Mouse (Mus musculus): ENCODE measurements around the gene Ptchd3. TPM values are rescaled to one million over a fixed set of nuclear protein-coding genes. Genes with fewer than 3 reads are reported as not detected.

Gene Ptchd3
- not detected in 2 replicates for total RNA-seq (2017)

GRCm38 (mm10) chr11:121829947-121830346, at the start of gene Ptchd3:
Ptchd3 (plus strand) TSS chr11:121830247.
- no peak for ATAC-seq (replicated peaks in 1 of 2; ENCODE audit: insufficient read depth in 1 of 2, low FRiP score in 2 of 2, low TSS enrichment in 1 of 2, low read depth in 1 of 2, poor library complexity in 2 of 2, severe bottlenecking in 2 of 2)

GRCm38 (mm10) chr11:121781831-121782230, 48.2 kb upstream of the Ptchd3 start:
- no peak for ATAC-seq (replicated peaks in 1 of 2; ENCODE audit: insufficient read depth in 1 of 2, low FRiP score in 2 of 2, low TSS enrichment in 1 of 2, low read depth in 1 of 2, poor library complexity in 2 of 2, severe bottlenecking in 2 of 2)

- ATAC-seq (replicated peaks in 1 of 2; ENCODE audit: insufficient read depth in 1 of 2, low FRiP score in 2 of 2, low TSS enrichment in 1 of 2, low read depth in 1 of 2, poor library complexity in 2 of 2, severe bottlenecking in 2 of 2), result no peak
Observed at GRCm38 (mm10) chr11:121787456-121787855, 42.6 kb upstream of the Ptchd3 start.

- ATAC-seq (replicated peaks in 1 of 2; ENCODE audit: insufficient read depth in 1 of 2, low FRiP score in 2 of 2, low TSS enrichment in 1 of 2, low read depth in 1 of 2, poor library complexity in 2 of 2, severe bottlenecking in 2 of 2), result no peak; a peak in 1 of 4 replicates
Observed at GRCm38 (mm10) chr11:121789566-121789965, 40.5 kb upstream of the Ptchd3 start.

GRCm38 (mm10) chr11:121790671-121791094, 39.4 kb upstream of the Ptchd3 start:
- ATAC-seq (replicated peaks in 1 of 2; ENCODE audit: insufficient read depth in 1 of 2, low FRiP score in 2 of 2, low TSS enrichment in 1 of 2, low read depth in 1 of 2, poor library complexity in 2 of 2, severe bottlenecking in 2 of 2), result no peak

- no peak for ATAC-seq (replicated peaks in 1 of 2; ENCODE audit: insufficient read depth in 1 of 2, low FRiP score in 2 of 2, low TSS enrichment in 1 of 2, low read depth in 1 of 2, poor library complexity in 2 of 2, severe bottlenecking in 2 of 2)
Observed at GRCm38 (mm10) chr11:121791446-121791845, 38.6 kb upstream of the Ptchd3 start.

- ATAC-seq (replicated peaks in 1 of 2; ENCODE audit: insufficient read depth in 1 of 2, low FRiP score in 2 of 2, low TSS enrichment in 1 of 2, low read depth in 1 of 2, poor library complexity in 2 of 2, severe bottlenecking in 2 of 2), result no peak
Observed at GRCm38 (mm10) chr11:121791991-121792390, 38.1 kb upstream of the Ptchd3 start.

GRCm38 (mm10) chr11:121793530-121793929, 36.5 kb upstream of the Ptchd3 start:
- no peak; a peak in 1 of 4 replicates for ATAC-seq (replicated peaks in 1 of 2; ENCODE audit: insufficient read depth in 1 of 2, low FRiP score in 2 of 2, low TSS enrichment in 1 of 2, low read depth in 1 of 2, poor library complexity in 2 of 2, severe bottlenecking in 2 of 2)

GRCm38 (mm10) chr11:121794186-121794585, 35.9 kb upstream of the Ptchd3 start:
- no peak for ATAC-seq (replicated peaks in 1 of 2; ENCODE audit: insufficient read depth in 1 of 2, low FRiP score in 2 of 2, low TSS enrichment in 1 of 2, low read depth in 1 of 2, poor library complexity in 2 of 2, severe bottlenecking in 2 of 2)

GRCm38 (mm10) chr11:121794591-121795199, 35.4 kb upstream of the Ptchd3 start:
- no peak for ATAC-seq (replicated peaks in 1 of 2; ENCODE audit: insufficient read depth in 1 of 2, low FRiP score in 2 of 2, low TSS enrichment in 1 of 2, low read depth in 1 of 2, poor library complexity in 2 of 2, severe bottlenecking in 2 of 2)

- 0 out of 4 replicates have a peak, but pooled peaks of 1 of the 2 experiments have one; percentile 15 for ATAC-seq (replicated peaks in 1 of 2; ENCODE audit: insufficient read depth in 1 of 2, low FRiP score in 2 of 2, low TSS enrichment in 1 of 2, low read depth in 1 of 2, poor library complexity in 2 of 2, severe bottlenecking in 2 of 2)
Observed at GRCm38 (mm10) chr11:121795978-121796377, 34.1 kb upstream of the Ptchd3 start.

GRCm38 (mm10) chr11:121798591-121798990, 31.5 kb upstream of the Ptchd3 start:
- no peak for ATAC-seq (replicated peaks in 1 of 2; ENCODE audit: insufficient read depth in 1 of 2, low FRiP score in 2 of 2, low TSS enrichment in 1 of 2, low read depth in 1 of 2, poor library complexity in 2 of 2, severe bottlenecking in 2 of 2)

GRCm38 (mm10) chr11:121799746-121800299, 30.2 kb upstream of the Ptchd3 start:
- ATAC-seq (replicated peaks in 1 of 2; ENCODE audit: insufficient read depth in 1 of 2, low FRiP score in 2 of 2, low TSS enrichment in 1 of 2, low read depth in 1 of 2, poor library complexity in 2 of 2, severe bottlenecking in 2 of 2), result peak in 1 of 2 experiments; percentile 37; a peak in 1 of 4 replicates

GRCm38 (mm10) chr11:121802743-121803142, 27.3 kb upstream of the Ptchd3 start:
- ATAC-seq (replicated peaks in 1 of 2; ENCODE audit: insufficient read depth in 1 of 2, low FRiP score in 2 of 2, low TSS enrichment in 1 of 2, low read depth in 1 of 2, poor library complexity in 2 of 2, severe bottlenecking in 2 of 2), result no peak

GRCm38 (mm10) chr11:121804258-121805027, 25.6 kb upstream of the Ptchd3 start:
- ATAC-seq (replicated peaks in 1 of 2; ENCODE audit: insufficient read depth in 1 of 2, low FRiP score in 2 of 2, low TSS enrichment in 1 of 2, low read depth in 1 of 2, poor library complexity in 2 of 2, severe bottlenecking in 2 of 2), result peak; percentile 65 to 77

- peak; percentile 29 to 57; a peak in 3 of 4 replicates for ATAC-seq (replicated peaks in 1 of 2; ENCODE audit: insufficient read depth in 1 of 2, low FRiP score in 2 of 2, low TSS enrichment in 1 of 2, low read depth in 1 of 2, poor library complexity in 2 of 2, severe bottlenecking in 2 of 2)
Observed at GRCm38 (mm10) chr11:121808204-121808852, 21.7 kb upstream of the Ptchd3 start.

GRCm38 (mm10) chr11:121808866-121809265, 21.2 kb upstream of the Ptchd3 start:
- no peak for ATAC-seq (replicated peaks in 1 of 2; ENCODE audit: insufficient read depth in 1 of 2, low FRiP score in 2 of 2, low TSS enrichment in 1 of 2, low read depth in 1 of 2, poor library complexity in 2 of 2, severe bottlenecking in 2 of 2)

GRCm38 (mm10) chr11:121845923-121846322, 15.9 kb downstream of the Ptchd3 start:
- ATAC-seq (replicated peaks in 1 of 2; ENCODE audit: insufficient read depth in 1 of 2, low FRiP score in 2 of 2, low TSS enrichment in 1 of 2, low read depth in 1 of 2, poor library complexity in 2 of 2, severe bottlenecking in 2 of 2), result no peak
